Mouse (Mus musculus): Measurements from ENCODE around the gene Xylt1. TPM values are rescaled to one million over a fixed set of nuclear protein-coding genes. Genes with fewer than 3 reads are reported as not detected.

Gene Xylt1
- polyA plus RNA-seq, 1 experiment from 2014 or later, result 2.5 TPM

GRCm38 (mm10) chr7:117697681-117698080 is 316.9 kb downstream of the Xylt1 start:
- 96% methylated on average over 4 of the region's 4 CpGs for WGBS
- H3K27me3 ChIP-seq (ENCODE audit: control insufficient read depth, insufficient read depth, low read depth, low read length), result no peaks in the 10 kb centered on the region
- no peaks in the 10 kb centered on the region for H3K9me3 ChIP-seq (replicated peaks; ENCODE audit: control insufficient read depth, low read length, poor library complexity, severe bottlenecking)
- no peak overlapping the region for H3K9ac ChIP-seq (ENCODE audit: low read depth, low read length)
- H3K4me1 ChIP-seq (ENCODE audit: control insufficient read depth, insufficient read depth, low read length), result peaks cover 15% of the 10 kb centered on the region; the same call in 1 of the 2 replicates
- H3K4me3 ChIP-seq (ENCODE audit: low read depth, low read length), result no peak overlapping the region
- H3K27ac ChIP-seq (ENCODE audit: low read length), result no peak overlapping the region
- ATAC-seq, result no peak
- H3K36me3 ChIP-seq (ENCODE audit: control insufficient read depth, insufficient read depth, low read length), result no peaks in the 10 kb centered on the region
- H3K4me2 ChIP-seq (ENCODE audit: low read length), result no peak overlapping the region

- peaks cover 15% of the 10 kb centered on the region; the same call in 1 of the 2 replicates for H3K4me1 ChIP-seq (ENCODE audit: control insufficient read depth, insufficient read depth, low read length)
- no peak overlapping the region for H3K27ac ChIP-seq (ENCODE audit: low read length)
- ATAC-seq, result no peak
- no peaks in the 10 kb centered on the region for H3K36me3 ChIP-seq (ENCODE audit: control insufficient read depth, insufficient read depth, low read length)
- H3K4me2 ChIP-seq (ENCODE audit: low read length), result no peak overlapping the region
- H3K27me3 ChIP-seq (ENCODE audit: control insufficient read depth, insufficient read depth, low read depth, low read length), result no peaks in the 10 kb centered on the region
- H3K9ac ChIP-seq (ENCODE audit: low read depth, low read length), result no peak overlapping the region
- H3K4me3 ChIP-seq (ENCODE audit: low read depth, low read length), result no peak overlapping the region
- 95% methylated on average over 1 of the region's 1 CpGs for WGBS
- no peaks in the 10 kb centered on the region for H3K9me3 ChIP-seq (replicated peaks; ENCODE audit: control insufficient read depth, low read length, poor library complexity, severe bottlenecking)
Measured at GRCm38 (mm10) chr7:117698551-117699114, 317.9 kb downstream of the Xylt1 start.

GRCm38 (mm10) chr7:117699343-117699985 is 318.7 kb downstream of the Xylt1 start:
- 44% methylated on average over 4 of the region's 4 CpGs for WGBS
- H3K36me3 ChIP-seq (ENCODE audit: control insufficient read depth, insufficient read depth, low read length), result no peaks in the 10 kb centered on the region
- no peak overlapping the region for H3K9ac ChIP-seq (ENCODE audit: low read depth, low read length)
- peak; percentile 87 for ATAC-seq
- no peaks in the 10 kb centered on the region for H3K9me3 ChIP-seq (replicated peaks; ENCODE audit: control insufficient read depth, low read length, poor library complexity, severe bottlenecking)
- peaks cover 15% of the 10 kb centered on the region; the same call in 1 of the 2 replicates for H3K4me1 ChIP-seq (ENCODE audit: control insufficient read depth, insufficient read depth, low read length)
- no peaks in the 10 kb centered on the region for H3K27me3 ChIP-seq (ENCODE audit: control insufficient read depth, insufficient read depth, low read depth, low read length)
- no peak overlapping the region for H3K4me3 ChIP-seq (ENCODE audit: low read depth, low read length)
- H3K4me2 ChIP-seq (ENCODE audit: low read length), result peak overlapping the region; percentile 28; the same call in 1 of the 2 replicates
- peak overlapping the region; percentile 67 for H3K27ac ChIP-seq (ENCODE audit: low read length)

- Histone ChIP-seq H3K4me1 (ENCODE audit: control insufficient read depth, insufficient read depth, low read length) (peaks cover 15% of the 10 kb centered on the region; the same call in 1 of the 2 replicates), H3K9ac (ENCODE audit: low read depth, low read length) (no peak overlapping the region), H3K4me2 (ENCODE audit: low read length) (no peak overlapping the region), H3K36me3 (ENCODE audit: control insufficient read depth, insufficient read depth, low read length) (no peaks in the 10 kb centered on the region), H3K27ac (ENCODE audit: low read length) (peak overlapping the region; percentile 36), H3K27me3 (ENCODE audit: control insufficient read depth, insufficient read depth, low read depth, low read length) (no peaks in the 10 kb centered on the region), H3K4me3 (ENCODE audit: low read depth, low read length) (no peak overlapping the region), H3K9me3 (replicated peaks; ENCODE audit: control insufficient read depth, low read length, poor library complexity, severe bottlenecking) (no peaks in the 10 kb centered on the region)
- ATAC-seq, result 0 out of 2 replicates have a peak, but pooled peaks have one; percentile 14
- 55% methylated on average over 6 of the region's 6 CpGs for WGBS
Measured at GRCm38 (mm10) chr7:117700066-117700465, 319.3 kb downstream of the Xylt1 start.

GRCm38 (mm10) chr7:117709901-117710607 is 329.3 kb downstream of the Xylt1 start:
- Histone ChIP-seq H3K9ac (ENCODE audit: low read depth, low read length) (no peak overlapping the region), H3K36me3 (ENCODE audit: control insufficient read depth, insufficient read depth, low read length) (no peaks in the 10 kb centered on the region), H3K4me1 (ENCODE audit: control insufficient read depth, insufficient read depth, low read length) (no peaks in the 10 kb centered on the region), H3K4me3 (ENCODE audit: low read depth, low read length) (no peak overlapping the region), H3K27ac (ENCODE audit: low read length) (no peak overlapping the region), H3K27me3 (ENCODE audit: control insufficient read depth, insufficient read depth, low read depth, low read length) (no peaks in the 10 kb centered on the region), H3K9me3 (replicated peaks; ENCODE audit: control insufficient read depth, low read length, poor library complexity, severe bottlenecking) (no peaks in the 10 kb centered on the region), H3K4me2 (ENCODE audit: low read length) (no peak overlapping the region)
- ATAC-seq, result no peak
- 62% methylated on average over 10 of the region's 10 CpGs for WGBS

GRCm38 (mm10) chr7:117716876-117717408 is 336.2 kb downstream of the Xylt1 start:
- Histone ChIP-seq H3K4me2 (ENCODE audit: low read length) (no peak overlapping the region), H3K4me3 (ENCODE audit: low read depth, low read length) (no peak overlapping the region), H3K36me3 (ENCODE audit: control insufficient read depth, insufficient read depth, low read length) (no peaks in the 10 kb centered on the region), H3K27ac (ENCODE audit: low read length) (no peak overlapping the region), H3K9me3 (replicated peaks; ENCODE audit: control insufficient read depth, low read length, poor library complexity, severe bottlenecking) (no peaks in the 10 kb centered on the region), H3K27me3 (ENCODE audit: control insufficient read depth, insufficient read depth, low read depth, low read length) (no peaks in the 10 kb centered on the region), H3K4me1 (ENCODE audit: control insufficient read depth, insufficient read depth, low read length) (no peaks in the 10 kb centered on the region), H3K9ac (ENCODE audit: low read depth, low read length) (no peak overlapping the region)
- ATAC-seq, result no peak
- WGBS, result 91% methylated on average over 5 of the region's 5 CpGs

- no peaks in the 10 kb centered on the region for H3K4me1 ChIP-seq (ENCODE audit: control insufficient read depth, insufficient read depth, low read length)
- no peak overlapping the region for H3K4me3 ChIP-seq (ENCODE audit: low read depth, low read length)
- H3K4me2 ChIP-seq (ENCODE audit: low read length), result no peak overlapping the region
- no peak overlapping the region for H3K9ac ChIP-seq (ENCODE audit: low read depth, low read length)
- H3K36me3 ChIP-seq (ENCODE audit: control insufficient read depth, insufficient read depth, low read length), result no peaks in the 10 kb centered on the region
- no peak for ATAC-seq
- H3K27ac ChIP-seq (ENCODE audit: low read length), result no peak overlapping the region
- no peaks in the 10 kb centered on the region for H3K27me3 ChIP-seq (ENCODE audit: control insufficient read depth, insufficient read depth, low read depth, low read length)
- no peaks in the 10 kb centered on the region; the same call in 1 of the 2 replicates for H3K9me3 ChIP-seq (replicated peaks; ENCODE audit: control insufficient read depth, low read length, poor library complexity, severe bottlenecking)
- 65% methylated on average over 6 of the region's 6 CpGs for WGBS
Measured at GRCm38 (mm10) chr7:117720426-117720825, 339.6 kb downstream of the Xylt1 start.
